Mouse (Mus musculus) left cerebral cortex, postnatal 10 days (tissue): ENCODE data around the gene Dclre1a. TPM values are rescaled to one million over a fixed set of nuclear protein-coding genes. Genes with fewer than 3 reads are reported as not detected.

Source experiments
- DNase-seq, 2 experiments: peaks; one replicate each; pipeline ENCODE4 v3.0.0; 2021 to 2022; ENCODE audit warnings: low spot score in 2 of 2, mixed read lengths in 1 of 2; ENCODE audit errors: extremely low spot score in 1 of 2
- intact Hi-C: fragments of 180-260 bp; cut with DNase I; formaldehyde crosslinking; loops from one replicate; pipeline ENCODE4 v1.15.1; 2025
- total RNA-seq, 2 experiments: library from RNA; stranded (reverse); gene quantifications; 2 replicates each; pipeline ENCODE4 v1.2.3; 2021

Dclre1a gene
- 10 to 100 TPM in 1 of 2 experiments, 1 to 10 TPM in 1; 8.7 to 11.3 TPM for total RNA-seq

DNA sequence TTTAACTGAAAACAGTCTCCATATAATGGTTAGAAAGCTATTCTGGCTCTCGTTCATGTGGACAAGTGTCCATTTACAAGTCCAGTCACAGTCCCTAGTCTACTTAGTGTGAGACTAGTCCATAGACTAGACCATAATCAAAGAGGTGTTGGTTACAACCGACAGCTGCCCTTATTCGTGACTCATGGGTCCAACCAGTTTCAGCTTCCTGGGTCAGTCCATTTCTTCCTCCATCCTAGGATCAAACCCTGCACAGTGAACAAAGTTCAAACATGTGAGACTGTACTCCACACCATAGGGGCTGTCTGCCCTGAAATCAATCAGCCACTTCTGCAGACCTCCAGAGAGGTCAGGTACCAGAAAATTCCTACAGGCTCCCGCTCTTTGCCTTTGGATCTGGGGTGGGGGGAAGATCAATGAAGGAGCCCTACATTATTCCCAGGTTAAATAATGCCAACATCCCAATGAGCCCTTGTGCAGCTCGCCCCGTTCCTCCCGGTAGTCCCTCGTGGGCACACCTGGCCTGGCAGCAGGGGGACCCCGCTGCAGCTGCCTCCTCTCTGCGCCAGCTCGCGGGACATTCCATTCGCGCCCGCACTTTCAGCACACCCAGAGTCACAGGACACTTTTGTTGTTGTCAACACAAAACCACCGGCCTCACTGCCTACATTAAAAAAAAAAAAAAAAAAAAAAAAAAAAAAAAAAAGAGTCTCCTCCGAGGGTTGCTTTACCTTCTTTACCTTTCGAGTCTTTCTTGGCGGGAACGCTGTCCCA is at the start of gene Dclre1a:
Gene Dclre1a, minus strand, starts transcription at position 767 of the 774 bp plus-strand sequence.
- intact Hi-C loops: no loop called here
- peak; percentile 44 to 81 for DNase-seq

DNA sequence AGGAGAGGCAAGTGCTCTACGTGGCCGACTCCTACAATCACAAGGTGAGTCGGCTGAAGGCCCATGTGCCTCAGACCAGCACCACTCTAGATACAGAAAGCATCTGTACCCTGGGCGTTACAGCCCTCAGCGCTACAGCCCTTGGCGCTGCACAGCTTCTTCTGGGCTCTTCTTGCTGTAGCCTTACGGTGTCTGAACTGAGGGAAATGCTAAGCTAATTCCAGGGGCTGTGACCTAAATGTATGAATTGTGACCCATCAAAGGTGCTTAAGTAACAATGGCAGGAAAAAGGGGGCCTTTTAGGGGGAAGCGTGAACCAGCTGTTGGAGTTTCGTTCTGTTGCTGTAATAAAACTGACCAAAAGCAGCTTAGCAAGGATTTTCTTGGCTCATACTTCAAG is 44.5 kb upstream of the Dclre1a start:
- DNase-seq: no peak
- intact Hi-C loops: no loop called here

DNA sequence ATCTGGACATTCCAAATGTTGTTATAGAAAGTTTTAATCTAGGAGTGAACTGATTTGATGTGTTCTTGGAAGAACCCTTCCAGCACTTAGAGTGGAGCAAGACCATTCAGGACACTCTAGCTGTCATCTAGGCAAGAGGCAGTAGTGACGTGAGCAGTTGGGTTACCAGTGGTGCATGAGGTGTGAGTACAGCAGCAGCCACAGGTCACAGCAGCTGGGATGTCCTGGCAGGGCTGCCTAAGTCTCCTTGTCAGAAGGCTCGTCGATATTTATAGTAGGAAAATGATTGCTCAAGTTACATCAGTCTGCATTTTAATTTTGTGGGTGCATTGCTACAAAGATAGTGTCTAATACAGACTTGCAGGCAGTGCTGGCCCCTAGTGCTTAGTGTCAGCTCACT is 42.2 kb upstream of the Dclre1a start:
- intact Hi-C loops: no loop called here
- no peak for DNase-seq

DNA sequence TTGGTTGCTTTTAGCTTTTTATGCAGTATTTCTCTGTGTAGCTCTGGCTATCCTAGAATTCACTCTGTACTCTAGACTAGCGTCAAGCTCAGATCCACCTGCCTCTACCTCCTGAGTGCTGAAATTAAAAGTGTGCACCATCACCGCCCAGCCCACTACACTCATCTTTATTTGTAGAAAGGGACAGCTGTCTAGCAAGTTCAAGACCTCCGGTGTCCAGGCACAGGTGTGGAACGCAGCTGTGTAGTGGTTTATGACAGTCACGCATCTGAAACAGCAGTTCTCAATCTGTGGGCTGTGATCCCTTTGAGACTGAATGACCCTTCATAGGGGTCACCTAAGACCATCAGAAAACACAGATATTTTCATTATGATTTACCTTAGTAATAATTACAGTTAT is 41.4 kb upstream of the Dclre1a start:
- intact Hi-C loops: no loop called here
- no peak for DNase-seq

DNA sequence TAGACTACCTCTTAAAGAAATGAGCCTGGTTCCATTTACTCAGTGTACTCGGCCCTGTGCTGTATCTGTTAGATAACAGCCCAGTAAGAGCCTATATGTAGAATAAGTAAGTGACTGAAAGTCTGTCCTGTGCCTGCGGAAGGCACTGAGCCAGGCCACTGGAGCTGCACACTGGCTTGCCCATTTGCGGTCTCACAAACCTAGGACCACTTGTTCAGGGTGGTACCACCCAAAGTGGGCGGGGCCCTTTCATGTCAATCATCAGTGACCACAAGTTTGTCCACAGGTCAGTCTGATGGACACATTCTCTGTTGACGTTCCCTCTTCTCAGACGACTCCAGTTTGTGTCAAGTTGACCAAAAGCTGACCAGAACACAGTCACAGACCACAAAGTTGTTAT is 41.0 kb upstream of the Dclre1a start:
- no peak for DNase-seq
- intact Hi-C loops: no loop called here

DNA sequence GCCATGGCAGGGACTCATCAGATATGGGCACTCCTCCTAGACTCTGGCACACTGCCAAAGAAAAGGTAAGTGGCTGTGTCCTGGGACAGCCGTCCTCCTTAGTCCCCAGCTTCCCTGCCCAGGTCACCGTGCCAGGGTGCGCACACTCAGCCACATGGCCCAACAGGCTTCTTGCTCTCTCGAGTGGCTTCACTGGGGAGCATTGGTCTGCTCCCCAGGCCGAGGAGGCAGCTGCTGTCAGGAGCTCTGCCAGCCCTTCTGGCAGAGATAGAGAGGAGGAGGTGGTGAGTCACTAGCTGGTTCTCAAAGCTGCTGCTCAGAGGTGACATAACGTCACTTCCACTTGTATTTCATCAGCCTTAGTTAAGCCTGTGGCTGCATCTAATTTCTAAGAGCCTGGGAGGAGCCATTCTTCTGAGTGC is 40.2 kb upstream of the Dclre1a start:
- DNase-seq: peak in 1 of 2 experiments; percentile 40
- intact Hi-C loops: no loop called here

DNA sequence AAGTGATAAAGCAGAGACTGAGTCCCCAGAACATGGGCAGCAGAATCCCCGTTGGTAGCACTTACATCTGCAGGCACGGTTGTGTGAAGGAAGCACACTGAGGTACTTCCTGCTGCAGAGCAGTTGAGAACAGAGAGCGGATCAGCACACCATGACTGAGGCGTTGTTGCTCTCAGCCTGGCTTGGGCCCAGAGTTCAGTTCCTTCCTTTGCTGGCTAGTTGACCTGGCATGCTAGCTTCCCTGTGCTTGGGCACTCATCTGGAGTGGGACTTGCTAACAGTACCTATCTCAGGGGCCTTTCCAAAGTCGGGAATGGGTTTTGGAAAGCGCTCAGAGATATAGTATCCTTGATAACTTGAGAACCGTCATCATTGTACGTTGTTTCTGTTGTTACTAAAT is 38.3 kb upstream of the Dclre1a start:
- DNase-seq: no peak
- intact Hi-C loops: no loop called here

DNA sequence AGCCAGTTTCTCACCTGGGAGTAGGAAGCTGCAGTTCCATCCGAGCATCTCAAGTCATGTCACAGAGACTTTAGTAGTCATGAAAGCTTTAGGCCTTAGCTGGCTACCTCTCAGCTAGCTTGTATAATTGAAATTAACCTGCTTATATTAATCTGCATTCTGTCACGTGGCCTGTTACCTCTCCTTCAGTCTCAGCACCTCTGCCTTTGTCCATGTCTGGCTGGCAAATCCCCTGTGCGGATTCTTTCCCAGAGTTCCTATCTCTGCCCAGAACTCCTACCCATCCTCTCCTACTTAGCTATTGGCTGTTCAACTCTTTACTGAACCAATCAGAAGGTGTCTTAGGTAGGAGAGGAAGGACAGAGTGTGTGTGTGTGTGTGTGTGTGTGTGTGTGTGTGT is 36.3 kb upstream of the Dclre1a start:
- no peak for DNase-seq
- intact Hi-C loops: loop anchor here (5.0 kb wide), 1 partner anchor 138 kb away; the partner anchor contains the start of gene Adrb1

DNA sequence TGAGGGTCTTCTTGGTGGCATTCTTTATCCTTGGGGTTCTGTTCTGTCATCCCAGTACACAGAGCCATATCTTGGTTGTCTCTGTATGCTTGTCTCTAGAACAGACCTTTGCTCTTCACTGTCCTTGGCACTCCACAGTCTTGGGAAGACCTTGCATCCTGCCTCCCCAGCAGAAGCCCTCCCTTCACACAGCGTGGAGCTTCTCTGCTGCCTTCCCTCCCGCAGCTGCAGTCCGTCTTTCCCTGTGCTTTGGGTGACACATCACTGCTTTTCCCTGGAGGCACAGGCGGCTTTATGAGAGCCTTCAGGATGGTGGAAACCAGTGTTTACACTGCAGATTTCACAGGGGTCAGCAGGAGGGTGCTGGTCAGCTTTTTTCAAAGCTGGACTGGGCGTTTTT is 35.8 kb upstream of the Dclre1a start:
- intact Hi-C loops: loop anchor here (5.0 kb wide), 1 partner anchor 139 kb away; the partner anchor contains the start of gene Adrb1

DNA sequence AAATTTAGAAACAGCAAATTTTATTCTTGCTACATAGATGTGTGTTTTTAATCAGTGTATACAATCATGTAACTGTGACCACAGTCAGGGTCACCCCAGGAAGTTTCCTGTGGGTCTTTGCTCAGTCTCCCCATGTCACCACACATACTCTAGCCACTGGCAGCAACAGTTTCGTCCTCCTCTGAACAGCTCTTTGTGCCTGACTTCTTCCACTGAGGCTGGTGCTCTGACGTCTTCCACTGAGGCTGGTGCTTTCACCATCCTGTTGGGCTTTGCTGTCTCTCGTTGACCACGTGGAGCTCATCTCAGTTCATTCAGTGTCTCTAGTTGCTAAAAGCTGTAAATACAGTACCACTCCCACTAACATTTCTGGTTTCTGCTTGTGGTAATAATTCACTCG is 34.0 kb upstream of the Dclre1a start:
- DNase-seq: no peak
- intact Hi-C loops: loop anchor here (5.0 kb wide), 1 partner anchor 140 kb away; the partner anchor contains the start of gene Adrb1

More for the DNA sequence above, 35.8 kb upstream of the Dclre1a start:
- DNase-seq: no peak

DNA sequence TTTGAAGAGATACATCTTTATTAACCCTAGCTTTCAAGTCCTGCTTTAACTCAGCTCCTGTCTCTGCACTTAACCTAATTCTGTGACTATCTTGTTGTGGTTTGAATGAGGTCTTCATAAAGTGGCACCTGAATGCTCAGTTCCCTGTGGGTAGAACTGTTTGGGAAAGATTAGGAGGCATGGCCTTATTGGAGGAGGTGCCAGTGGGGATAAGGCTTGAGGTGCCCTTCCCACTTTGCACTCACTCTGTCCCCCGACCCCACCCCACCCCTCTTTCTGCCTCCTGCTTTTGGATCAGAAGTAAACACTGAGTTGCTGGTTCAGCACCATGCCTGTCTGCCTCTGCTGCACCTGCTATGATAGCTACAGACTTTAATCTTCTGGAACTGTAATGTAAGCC is 29.8 kb upstream of the Dclre1a start:
- intact Hi-C loops: no loop called here
- no peak for DNase-seq

DNA sequence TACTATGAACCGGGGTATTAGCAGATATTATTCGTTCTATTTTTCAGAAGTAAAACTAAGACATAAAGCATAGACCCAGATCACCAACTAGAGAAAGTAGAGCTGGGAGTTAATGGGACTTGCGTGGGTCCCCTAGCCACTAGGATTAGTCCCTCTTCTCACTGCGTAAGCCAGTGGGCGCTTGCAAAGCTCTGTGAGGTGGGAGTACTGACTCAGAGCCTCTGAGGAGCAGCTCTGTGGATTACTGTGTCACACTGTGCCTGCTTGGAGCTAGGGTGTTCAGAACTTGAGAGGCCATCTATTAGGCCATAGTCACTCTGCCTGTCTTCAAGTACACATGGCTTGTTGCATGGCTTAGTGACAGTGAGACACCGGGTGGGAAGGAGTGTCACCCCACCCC is 25.2 kb upstream of the Dclre1a start:
- intact Hi-C loops: no loop called here

DNA sequence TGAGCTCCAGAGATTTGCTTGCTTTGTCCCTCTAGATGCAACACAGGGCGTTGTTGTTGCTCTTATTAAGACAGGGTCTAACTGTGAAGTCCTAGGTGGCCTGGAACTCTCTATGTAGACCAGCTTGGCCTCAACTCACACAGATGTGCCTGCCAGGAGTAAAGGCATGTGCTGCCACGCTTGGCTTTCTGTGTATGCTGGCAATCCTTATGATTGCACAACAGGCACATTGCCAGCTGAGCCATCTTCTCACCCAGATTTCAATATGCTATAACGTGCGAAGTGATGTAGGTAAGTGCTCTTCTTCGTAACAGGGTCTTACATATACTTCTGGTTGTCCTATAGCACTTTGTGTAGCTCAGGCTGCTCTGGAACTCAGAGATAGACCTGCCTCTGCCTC is 23.9 kb upstream of the Dclre1a start:
- intact Hi-C loops: no loop called here
- no peak for DNase-seq

More for the DNA sequence above, 25.2 kb upstream of the Dclre1a start:
- no peak for DNase-seq

DNA sequence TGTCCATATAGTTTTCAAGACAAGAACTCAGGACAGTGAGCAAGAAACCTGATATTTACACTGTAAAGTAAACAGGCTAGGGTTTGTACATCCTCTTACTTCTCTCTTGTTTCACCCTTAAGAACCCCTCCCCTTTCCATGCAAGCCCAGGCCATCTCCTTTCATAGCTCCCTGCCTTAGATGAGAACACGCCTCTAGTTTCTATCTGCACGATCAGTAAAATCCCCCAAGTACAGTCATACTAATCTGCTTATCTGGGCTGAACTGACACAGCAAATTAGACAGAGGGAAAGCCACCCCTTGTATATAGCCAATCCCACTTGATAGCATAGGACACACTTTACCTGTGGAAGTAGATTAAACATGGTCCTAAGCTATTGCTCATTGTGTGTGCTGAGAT is 23.2 kb upstream of the Dclre1a start:
- DNase-seq: no peak
- intact Hi-C loops: no loop called here

DNA sequence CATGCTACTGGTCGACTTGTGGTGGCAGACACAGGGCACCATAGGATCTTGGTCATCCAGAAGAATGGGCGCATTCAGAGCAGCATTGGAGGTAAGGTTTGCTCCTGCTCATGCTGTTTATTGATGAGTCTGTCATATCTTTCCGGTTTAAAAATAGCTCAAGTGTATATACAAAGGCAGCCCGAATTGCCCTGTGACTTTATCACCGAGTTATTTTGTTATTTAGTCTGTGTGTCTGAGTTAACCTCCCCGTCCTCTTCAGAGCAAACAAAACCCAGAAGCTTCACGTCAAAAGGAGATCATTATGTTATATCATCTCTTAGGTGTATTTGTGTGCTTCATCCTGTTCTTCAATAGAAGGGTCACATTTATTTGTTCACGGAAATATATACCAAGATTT is 22.8 kb upstream of the Dclre1a start:
- intact Hi-C loops: no loop called here
- no peak for DNase-seq

DNA sequence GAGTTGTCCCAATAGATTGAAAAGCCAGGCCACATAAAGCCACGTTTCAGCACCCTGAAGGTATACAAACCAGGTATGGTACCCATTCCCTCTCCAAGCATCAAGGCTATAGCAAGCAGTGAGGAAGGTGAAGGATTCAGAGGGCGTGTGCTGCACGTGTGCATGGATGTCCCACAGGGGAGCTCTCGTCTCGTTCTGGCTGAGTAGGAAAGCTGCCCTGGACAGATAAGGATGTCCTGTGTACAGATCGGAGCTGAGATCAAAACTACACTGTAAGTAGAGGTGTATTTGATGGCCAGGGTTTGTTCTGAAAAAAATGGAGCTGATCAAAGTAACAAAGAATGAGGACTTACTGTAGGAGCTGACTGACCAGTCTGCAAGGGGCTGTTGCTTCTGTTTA is 18.9 kb upstream of the Dclre1a start:
- DNase-seq: no peak
- intact Hi-C loops: loop anchor here (5.0 kb wide), 2 partner anchors 160 to 210 kb away; no protein-coding TSS in a partner anchor

DNA sequence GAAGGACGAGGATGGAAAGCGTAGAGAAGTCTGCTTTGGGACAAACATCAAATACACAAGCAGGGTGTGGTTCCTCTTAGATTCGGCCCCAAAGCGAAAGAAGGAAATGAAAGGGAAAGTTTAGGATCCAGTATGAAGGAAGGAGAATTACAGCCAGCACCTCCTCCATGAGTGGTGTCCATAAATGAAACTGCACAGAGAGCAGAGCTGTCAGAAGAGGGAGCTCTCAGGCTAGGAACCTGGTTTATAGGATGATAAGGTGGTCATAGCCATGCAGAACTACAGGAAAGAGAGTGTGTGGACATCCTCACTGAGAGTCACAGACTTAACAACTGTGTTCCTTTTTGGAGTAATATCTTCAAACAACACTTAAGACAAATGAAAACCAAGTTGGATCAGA is 18.0 kb upstream of the Dclre1a start:
- intact Hi-C loops: loop anchor here (5.0 kb wide), 2 partner anchors 161 to 211 kb away; no protein-coding TSS in a partner anchor
- peak in 1 of 2 experiments; percentile 57 for DNase-seq

DNA sequence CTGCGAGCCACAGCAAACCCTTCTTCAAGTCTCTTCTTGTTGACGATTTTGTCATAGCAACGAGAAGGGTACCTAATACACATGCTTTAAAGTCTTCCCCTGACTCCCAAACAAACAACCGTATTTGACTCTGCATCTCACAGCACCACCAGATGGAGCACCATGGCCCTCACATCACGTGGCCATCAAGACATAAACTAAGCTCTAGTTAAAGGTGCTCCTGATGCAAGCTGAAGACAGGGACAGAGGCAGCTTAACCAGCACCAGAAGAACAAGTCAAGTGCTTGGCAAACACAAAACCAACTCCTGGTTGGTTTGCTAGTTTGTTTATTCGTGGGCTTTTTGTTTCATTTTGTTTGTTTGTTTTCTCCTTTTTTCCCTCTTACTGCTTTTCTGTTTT is 17.3 kb upstream of the Dclre1a start:
- intact Hi-C loops: loop anchor here (5.0 kb wide), 2 partner anchors 162 to 212 kb away; no protein-coding TSS in a partner anchor
- DNase-seq: no peak

DNA sequence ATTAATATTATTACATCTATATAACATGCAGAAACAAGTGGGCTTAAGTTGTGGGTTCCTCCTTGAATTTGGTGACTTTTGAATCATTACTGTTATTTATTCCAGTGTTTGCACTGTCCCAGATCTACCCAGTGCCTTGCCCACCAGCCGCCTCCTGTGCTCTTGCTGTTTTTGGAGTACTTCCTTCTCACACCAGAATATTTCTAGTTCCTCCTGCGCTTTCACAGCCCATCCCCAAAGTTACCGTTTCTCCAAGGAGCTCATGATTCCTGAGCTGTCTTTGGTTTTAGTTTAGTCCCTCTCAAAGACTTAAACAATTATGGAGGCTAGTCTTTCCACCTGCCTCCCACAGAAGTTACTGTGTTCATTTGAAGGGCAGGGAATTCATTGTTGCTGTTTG is 15.4 kb upstream of the Dclre1a start:
- no peak for DNase-seq

DNA sequence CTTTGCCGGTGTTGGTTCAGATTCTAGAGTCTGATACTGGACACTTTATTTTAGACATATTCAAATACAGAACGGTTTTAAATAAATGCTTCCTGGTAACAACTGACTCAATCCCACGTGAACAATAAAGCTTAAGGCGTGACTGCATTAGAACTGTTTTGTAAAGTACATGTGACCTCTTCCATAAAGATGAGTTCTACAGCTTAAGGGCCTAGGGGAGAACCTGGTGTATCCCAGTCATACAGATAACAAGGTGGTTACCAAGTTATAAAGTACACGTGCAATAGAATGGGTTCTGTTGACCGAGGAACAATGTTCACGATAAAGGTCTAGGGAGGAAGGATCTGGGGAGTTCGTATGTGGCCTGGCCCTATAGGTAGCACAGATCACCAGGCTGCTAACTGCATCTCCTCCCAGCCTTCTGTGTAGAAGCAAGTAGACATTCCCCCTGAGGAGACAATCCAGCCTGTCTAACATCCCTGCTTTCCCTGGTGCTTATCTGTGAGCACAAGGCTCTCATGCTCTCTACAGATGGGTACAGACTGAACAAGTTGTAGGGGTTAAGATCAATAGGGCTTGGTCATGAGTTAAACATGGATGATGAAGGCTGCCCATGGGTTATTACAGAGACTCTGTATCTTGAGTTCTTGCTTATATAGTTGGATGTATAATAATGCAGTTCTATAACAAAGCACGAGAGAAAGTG is 14.6 kb upstream of the Dclre1a start:
- DNase-seq: no peak
- intact Hi-C loops: no loop called here

More for the DNA sequence above, 15.4 kb upstream of the Dclre1a start:
- intact Hi-C loops: no loop called here
